Mouse (Mus musculus) bone marrow, adult 2 months (tissue): ENCODE data around the gene Mea1.

Source experiments
- CTCF ChIP-seq: fragments of 200-500 bp; IDR thresholded peaks from 2 replicates; pipeline ENCODE4 v1.5.1; 2011; ENCODE audit warnings: low read length, control low read depth; ENCODE audit not compliant: control insufficient read depth, insufficient read depth
- POLR2A ChIP-seq: fragments of 200-500 bp; IDR thresholded peaks from 2 replicates; pipeline ENCODE4 v1.6.1; 2011; ENCODE audit warnings: low read depth, mild to moderate bottlenecking, control low read depth, low read length, borderline replicate concordance; ENCODE audit not compliant: control insufficient read depth

- peak; percentile 37; the same call in 1 of the 2 replicates for TF ChIP-seq CTCF
- TF ChIP-seq POLR2A: no peak
These were observed 41.6 kb upstream of the Mea1 start for GRCm38 (mm10) chr17:46636831-46637523.
